Mouse (Mus musculus) stomach, embryonic 14.5 days (tissue): Measurements from ENCODE around the gene Klhl40. TPM values are rescaled to one million over a fixed set of nuclear protein-coding genes. Genes with fewer than 3 reads are reported as not detected.

Experiments
- ATAC-seq: fragments of 200-750 bp; cut with Nextera tagmentation; 2 replicates; pipeline ENCODE4 v1.8.0; 2017; ENCODE audit warnings: low read depth, moderate TSS enrichment; ENCODE audit not compliant: insufficient number of reproducible peaks, insufficient read depth, low FRiP score
- H3K27ac ChIP-seq: fragments of 300-500 bp; sonication (generic); 2 replicates; pipeline ENCODE4 v1.5.1; 2014; ENCODE audit warnings: mild to moderate bottlenecking, low read length, moderate library complexity, mixed read lengths
- H3K27me3 ChIP-seq: fragments of 300-500 bp; sonication (generic); 2 replicates; pipeline ENCODE4 v1.6.1; 2014; ENCODE audit warnings: low read length, control low read depth, mixed read lengths; ENCODE audit not compliant: control insufficient read depth, insufficient read depth
- H3K36me3 ChIP-seq: fragments of 300-500 bp; sonication (generic); 2 replicates; pipeline ENCODE4 v1.6.1; 2014; ENCODE audit warnings: mild to moderate bottlenecking, control low read depth, low read length, moderate library complexity, mixed read lengths; ENCODE audit not compliant: control insufficient read depth, insufficient read depth
- H3K4me1 ChIP-seq: fragments of 300-500 bp; sonication (generic); 2 replicates; pipeline ENCODE4 v1.6.1; 2014; ENCODE audit warnings: low read length, control low read depth, mixed read lengths; ENCODE audit not compliant: control insufficient read depth, insufficient read depth
- H3K4me2 ChIP-seq: fragments of 300-500 bp; sonication (generic); replicated peaks from 2 replicates; pipeline ENCODE4 v1.6.1; 2014; ENCODE audit warnings: low read depth, low read length, control low read depth
- H3K4me3 ChIP-seq: fragments of 300-500 bp; sonication (generic); 2 replicates; pipeline ENCODE4 v1.5.1; 2014; ENCODE audit warnings: low read depth, low read length, control low read depth
- H3K9ac ChIP-seq: fragments of 300-500 bp; sonication (generic); replicated peaks from 2 replicates; pipeline ENCODE4 v1.6.1; 2014; ENCODE audit warnings: low read depth, mild to moderate bottlenecking, control low read depth, low read length, moderate library complexity, mixed read lengths
- H3K9me3 ChIP-seq: fragments of 300-500 bp; sonication (generic); 2 replicates; pipeline ENCODE4 v1.6.1; 2016; ENCODE audit warnings: low read depth, low read length, control low read depth; ENCODE audit not compliant: control insufficient read depth
- WGBS: fragments of 180-500 bp; shearing (Covaris S2); extraction: QIAGEN DNeasy Blood & Tissue Kit; methylation state at CpG from one replicate; pipeline ENCODE4 v1.1.7; 2014; 5-methylcytosine and 5-hydroxymethylcytosine counted together
- polyA plus RNA-seq: library from polyadenylated mRNA; unstranded; fragments of >200 nt; fragmentation: Nextera tagmentation; extraction: Ambion mirVana; gene quantifications from 2 replicates; pipeline ENCODE4 v1.2.1, GENCODE M21; 2014

Klhl40 gene
- polyA plus RNA-seq, 1 experiment from 2014 or later, result 0.17 TPM

DNA sequence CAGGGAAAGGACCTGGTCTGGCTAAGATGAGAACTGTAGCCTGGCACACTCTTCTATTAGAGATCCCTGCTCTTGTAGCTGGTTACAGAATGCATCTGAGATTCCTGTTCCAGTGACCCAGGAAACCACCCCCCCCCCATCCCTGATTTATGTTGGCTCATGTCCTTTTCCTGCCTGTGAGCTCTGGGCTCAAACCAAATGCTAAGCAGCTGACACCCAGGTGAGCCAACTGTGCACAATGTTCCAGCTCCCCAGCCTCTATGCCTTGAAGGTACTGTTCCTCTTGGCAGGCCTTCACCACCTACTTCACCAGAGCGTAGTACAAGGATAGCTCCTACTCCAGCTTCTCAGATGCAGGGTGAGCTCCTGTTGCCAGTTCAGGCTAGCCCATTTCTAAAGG is 45.6 kb downstream of the Klhl40 start:
- H3K27ac ChIP-seq, result no peak overlapping the region
- H3K36me3 ChIP-seq, result no peaks in the 10 kb centered on the region
- H3K9ac ChIP-seq, result no peak overlapping the region
- ATAC-seq, result no peak
- WGBS, result 89% methylated on average over 1 of the region's 1 CpGs
- H3K4me1 ChIP-seq, result 0 out of 2 replicates have a peak, but pooled peaks cover 5% of the 10 kb centered on the region
- H3K9me3 ChIP-seq, result no peaks in the 10 kb centered on the region
- H3K27me3 ChIP-seq, result no peaks in the 10 kb centered on the region
- H3K4me3 ChIP-seq, result no peak overlapping the region
- no peak overlapping the region for H3K4me2 ChIP-seq

DNA sequence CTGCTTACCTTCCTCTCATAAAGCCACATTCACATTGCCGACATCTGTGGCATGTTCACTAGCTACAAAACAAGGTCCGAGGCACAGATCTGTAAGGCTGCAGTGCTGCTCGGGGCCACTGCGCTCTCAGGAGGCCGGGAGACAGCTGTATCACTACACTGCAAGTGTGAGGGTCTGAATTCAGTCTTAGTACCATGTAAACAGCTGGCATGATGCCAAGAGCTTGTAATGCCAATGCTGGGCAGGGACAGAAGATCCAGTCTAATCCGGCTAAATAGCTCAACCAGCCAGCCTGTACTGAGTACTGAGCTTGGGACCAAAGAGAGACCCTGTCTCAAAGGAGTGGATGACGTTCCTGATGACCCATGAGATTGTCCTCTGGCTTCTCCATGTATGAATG is 46.6 kb downstream of the Klhl40 start:
- no peaks in the 10 kb centered on the region for H3K36me3 ChIP-seq
- no peak overlapping the region for H3K27ac ChIP-seq
- H3K9me3 ChIP-seq, result no peaks in the 10 kb centered on the region
- H3K4me2 ChIP-seq, result no peak overlapping the region
- no peak for ATAC-seq
- no peak overlapping the region for H3K9ac ChIP-seq
- 0 out of 2 replicates have a peak, but pooled peaks cover 3% of the 10 kb centered on the region for H3K4me1 ChIP-seq
- H3K4me3 ChIP-seq, result no peak overlapping the region
- 86% methylated on average over 7 of the region's 7 CpGs for WGBS
- no peaks in the 10 kb centered on the region for H3K27me3 ChIP-seq

DNA sequence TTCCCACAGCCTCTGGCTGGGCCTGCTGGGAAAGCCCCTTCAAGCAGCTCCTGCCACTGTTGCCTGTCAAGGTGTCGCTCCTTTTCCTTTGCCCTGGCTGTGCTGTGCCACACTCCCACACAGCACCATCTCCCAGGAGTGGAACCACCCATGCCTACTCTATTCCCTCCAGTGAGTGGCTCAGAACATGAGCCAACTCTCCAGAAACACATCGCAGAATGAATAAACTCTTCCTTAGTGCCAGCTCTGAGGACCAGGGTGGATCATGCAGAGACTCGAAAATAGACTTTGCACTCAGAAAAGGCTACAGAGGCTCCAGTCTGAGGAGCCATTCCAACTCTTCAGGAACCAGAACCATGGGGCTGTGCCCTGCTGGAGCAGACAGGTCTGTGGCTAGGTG is 48.9 kb downstream of the Klhl40 start:
- no peak overlapping the region for H3K27ac ChIP-seq
- no peaks in the 10 kb centered on the region for H3K27me3 ChIP-seq
- H3K36me3 ChIP-seq, result no peaks in the 10 kb centered on the region
- H3K4me1 ChIP-seq, result no peaks in the 10 kb centered on the region
- no peak overlapping the region for H3K4me2 ChIP-seq
- ATAC-seq, result no peak
- WGBS, result 87% methylated on average over 3 of the region's 3 CpGs
- H3K4me3 ChIP-seq, result no peak overlapping the region
- no peaks in the 10 kb centered on the region for H3K9me3 ChIP-seq
- no peak overlapping the region for H3K9ac ChIP-seq

DNA sequence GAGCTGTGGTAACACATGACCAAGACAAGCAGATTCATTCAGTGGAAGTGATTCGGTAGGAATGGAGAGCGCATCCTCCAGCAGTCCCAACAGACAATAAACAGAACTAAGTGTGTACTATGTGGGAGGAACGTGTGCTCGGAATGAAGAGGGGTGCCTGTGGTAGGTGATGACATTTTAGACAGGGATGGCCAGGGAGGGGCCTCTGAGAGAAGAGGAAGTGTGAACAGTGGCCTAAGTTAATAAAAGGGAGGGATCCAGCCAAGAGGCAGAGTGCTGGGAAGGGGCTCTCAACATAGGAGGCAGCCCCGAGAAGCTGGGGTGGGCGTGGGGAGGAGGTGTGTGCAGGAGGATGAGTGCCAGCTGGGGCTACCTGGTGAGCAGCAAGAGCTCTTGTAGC is 50.9 kb downstream of the Klhl40 start:
- Histone ChIP-seq H3K4me3 (no peak overlapping the region), H3K36me3 (no peaks in the 10 kb centered on the region), H3K27me3 (no peaks in the 10 kb centered on the region), H3K4me1 (no peaks in the 10 kb centered on the region), H3K9me3 (no peaks in the 10 kb centered on the region), H3K27ac (no peak overlapping the region), H3K9ac (no peak overlapping the region), H3K4me2 (no peak overlapping the region)
- no peak for ATAC-seq
- 69% methylated on average over 6 of the region's 6 CpGs for WGBS

DNA sequence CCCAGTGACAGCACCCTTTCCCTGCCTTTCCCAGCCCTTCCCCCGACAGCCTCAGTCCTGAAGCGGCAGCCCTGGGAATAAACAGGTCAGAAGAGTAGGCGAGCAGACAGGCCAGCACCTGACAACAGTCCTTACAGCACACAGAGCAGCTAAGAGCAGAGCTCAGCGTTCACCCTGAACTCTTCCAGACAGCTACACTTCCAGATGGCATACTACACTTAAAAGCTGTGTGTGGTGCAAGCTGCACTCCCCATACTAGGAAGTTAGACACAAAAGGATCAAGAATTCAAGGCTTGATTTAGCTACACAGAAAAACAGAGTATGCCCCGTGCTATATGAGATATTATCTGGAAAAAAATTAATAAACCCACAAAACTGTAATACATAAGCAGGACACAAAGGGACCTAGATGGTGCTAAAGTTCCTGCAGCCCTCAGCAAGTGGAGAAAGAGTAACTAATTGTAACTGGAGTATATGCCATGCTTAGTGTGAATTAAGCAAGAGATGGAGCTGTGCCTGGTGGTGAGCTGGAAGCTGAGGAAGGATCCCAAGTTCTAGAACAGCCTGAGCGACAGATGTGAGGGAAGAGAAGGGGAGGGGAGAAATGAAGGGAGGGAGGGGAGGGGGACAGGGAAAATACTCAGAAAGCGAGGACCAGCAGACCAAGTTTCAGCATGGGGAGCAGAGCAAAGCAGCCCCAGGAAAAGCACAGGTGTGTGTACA is 52.0 kb downstream of the Klhl40 start:
- Histone ChIP-seq H3K27me3 (no peaks in the 10 kb centered on the region), H3K4me1 (no peaks in the 10 kb centered on the region), H3K4me2 (no peak overlapping the region), H3K27ac (no peak overlapping the region), H3K9me3 (no peaks in the 10 kb centered on the region), H3K4me3 (no peak overlapping the region), H3K36me3 (no peaks in the 10 kb centered on the region), H3K9ac (no peak overlapping the region)
- ATAC-seq, result no peak
- 58% methylated on average over 7 of the region's 7 CpGs for WGBS

DNA sequence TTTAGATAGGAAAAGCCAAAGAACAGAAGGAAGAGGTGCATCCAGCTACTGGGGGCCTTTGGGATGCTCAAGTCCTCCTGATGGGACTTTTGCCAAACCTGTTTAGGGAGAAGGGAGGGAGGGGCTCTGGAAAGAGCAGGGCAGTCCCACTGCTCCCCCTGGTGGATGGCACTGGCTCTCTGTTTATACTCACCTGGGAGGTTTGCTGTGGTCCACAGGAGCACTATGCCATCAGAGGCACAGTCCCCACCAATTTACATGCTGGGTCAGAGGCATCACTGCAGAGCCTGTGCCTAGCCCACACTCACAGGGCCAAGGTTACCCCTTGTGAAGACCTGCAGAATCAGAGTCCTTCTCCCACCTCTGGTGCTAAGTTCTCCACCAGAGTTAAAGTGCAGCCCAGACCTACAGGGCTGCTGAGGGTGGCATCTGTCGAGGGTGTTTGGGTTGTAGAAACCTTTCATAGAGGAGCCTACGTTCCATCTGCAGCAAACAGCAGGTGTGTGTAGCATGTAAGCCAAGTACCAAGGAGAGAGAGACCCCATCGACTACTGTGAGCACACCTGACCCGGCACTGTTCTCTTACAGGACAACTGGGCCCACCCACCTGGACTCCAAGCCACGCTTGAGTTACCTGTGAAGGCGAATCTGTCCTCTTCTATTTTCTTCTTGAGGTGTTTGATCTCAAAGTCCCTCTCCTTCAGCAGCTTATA is 53.0 kb downstream of the Klhl40 start:
- Histone ChIP-seq H3K27me3 (no peaks in the 10 kb centered on the region), H3K27ac (no peak overlapping the region), H3K4me1 (no peaks in the 10 kb centered on the region), H3K4me3 (no peak overlapping the region), H3K9ac (no peak overlapping the region; the same call in 1 of the 2 replicates), H3K36me3 (no peaks in the 10 kb centered on the region), H3K4me2 (no peak overlapping the region), H3K9me3 (no peaks in the 10 kb centered on the region)
- WGBS, result 78% methylated on average over 6 of the region's 6 CpGs
- 0 out of 2 replicates have a peak, but pooled peaks have one; percentile 28 for ATAC-seq

DNA sequence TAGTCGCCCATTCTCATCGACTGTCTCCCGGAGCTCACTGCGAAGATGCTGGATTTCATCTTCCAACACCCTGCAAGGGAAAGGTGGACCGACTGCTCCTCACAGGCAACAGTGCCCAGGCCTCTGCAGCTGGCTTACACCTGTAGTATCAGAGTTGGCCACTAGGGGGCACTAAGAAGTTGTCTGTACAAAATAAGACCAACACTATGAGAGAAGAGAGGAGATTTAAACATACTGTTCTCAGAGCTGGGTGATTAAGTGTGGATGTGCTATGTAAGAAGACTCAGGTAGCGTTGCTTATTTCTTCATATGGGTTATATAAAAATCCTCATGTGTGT is 53.5 kb downstream of the Klhl40 start:
- no peak for ATAC-seq
- H3K9ac ChIP-seq, result no peak overlapping the region; the same call in 1 of the 2 replicates
- no peak overlapping the region for H3K27ac ChIP-seq
- no peak overlapping the region for H3K4me3 ChIP-seq
- no peak overlapping the region for H3K4me2 ChIP-seq
- no peaks in the 10 kb centered on the region for H3K9me3 ChIP-seq
- no peaks in the 10 kb centered on the region for H3K27me3 ChIP-seq
- no peaks in the 10 kb centered on the region for H3K4me1 ChIP-seq
- 20% methylated on average over 6 of the region's 6 CpGs for WGBS
- no peaks in the 10 kb centered on the region for H3K36me3 ChIP-seq
